Mouse (Mus musculus): Measurements from ENCODE around the gene Sub1.

The Sub1 gene

GRCm38 (mm10) chr15:11996883-11997282 lies at the start of gene Sub1:
Sub1 (minus strand) TSS chr15:11996983.
- DNase-seq (ENCODE audit: low spot score in 2 of 2): no peak

- DNase-seq (ENCODE audit: low spot score in 2 of 2): no peak
Measured at GRCm38 (mm10) chr15:12040407-12040710, 43.6 kb upstream of the Sub1 start.

GRCm38 (mm10) chr15:12039671-12040406 lies 43.1 kb upstream of the Sub1 start:
- DNase-seq (ENCODE audit: low spot score in 2 of 2): no peak

GRCm38 (mm10) chr15:12039256-12039655 lies 42.5 kb upstream of the Sub1 start:
- DNase-seq (ENCODE audit: low spot score in 2 of 2): no peak

- no peak for DNase-seq (ENCODE audit: low spot score in 2 of 2)
Measured at GRCm38 (mm10) chr15:12037866-12038625, 41.3 kb upstream of the Sub1 start.

- peak in 1 of 2 experiments; percentile 42 for DNase-seq (ENCODE audit: low spot score in 2 of 2)
Measured at GRCm38 (mm10) chr15:12037217-12037616, 40.4 kb upstream of the Sub1 start.

- no peak for DNase-seq (ENCODE audit: low spot score in 2 of 2)
Measured at GRCm38 (mm10) chr15:12036675-12037074, 39.9 kb upstream of the Sub1 start.

GRCm38 (mm10) chr15:12034317-12034716 lies 37.5 kb upstream of the Sub1 start:
- DNase-seq (ENCODE audit: low spot score in 2 of 2): no peak

- no peak for DNase-seq (ENCODE audit: low spot score in 2 of 2)
Measured at GRCm38 (mm10) chr15:12033155-12033554, 36.4 kb upstream of the Sub1 start.

- no peak for DNase-seq (ENCODE audit: low spot score in 2 of 2)
Measured at GRCm38 (mm10) chr15:12032512-12032911, 35.7 kb upstream of the Sub1 start.

GRCm38 (mm10) chr15:12031861-12032260 lies 35.1 kb upstream of the Sub1 start:
- no peak for DNase-seq (ENCODE audit: low spot score in 2 of 2)

- DNase-seq (ENCODE audit: low spot score in 2 of 2): no peak
Measured at GRCm38 (mm10) chr15:12030221-12030620, 33.4 kb upstream of the Sub1 start.

GRCm38 (mm10) chr15:12027807-12028206 lies 31.0 kb upstream of the Sub1 start:
- DNase-seq (ENCODE audit: low spot score in 2 of 2): no peak

GRCm38 (mm10) chr15:12026932-12027450 lies 30.2 kb upstream of the Sub1 start:
- no peak for DNase-seq (ENCODE audit: low spot score in 2 of 2)

GRCm38 (mm10) chr15:12026026-12026425 lies 29.2 kb upstream of the Sub1 start:
- no peak for DNase-seq (ENCODE audit: low spot score in 2 of 2)

- no peak for DNase-seq (ENCODE audit: low spot score in 2 of 2)
Measured at GRCm38 (mm10) chr15:12025341-12025740, 28.6 kb upstream of the Sub1 start.

GRCm38 (mm10) chr15:12024791-12025268 lies 28.0 kb upstream of the Sub1 start:
- DNase-seq (ENCODE audit: low spot score in 2 of 2): no peak

GRCm38 (mm10) chr15:12019443-12019842 lies 22.7 kb upstream of the Sub1 start:
- no peak for DNase-seq (ENCODE audit: low spot score in 2 of 2)

GRCm38 (mm10) chr15:12018428-12018757 lies 21.6 kb upstream of the Sub1 start:
- DNase-seq (ENCODE audit: low spot score in 2 of 2): no peak

- no peak for DNase-seq (ENCODE audit: low spot score in 2 of 2)
Measured at GRCm38 (mm10) chr15:12017700-12018427, 21.1 kb upstream of the Sub1 start.

- DNase-seq (ENCODE audit: low spot score in 2 of 2): no peak
Measured at GRCm38 (mm10) chr15:12014197-12014905, 17.6 kb upstream of the Sub1 start.
